Mouse (Mus musculus): ENCODE results near the gene Klf11.
"Not testable (repeated sequence)": the region's sequence is repeated elsewhere in the genome, so short reads cannot be mapped to it uniquely, and the experiment has no call there.

The Klf11 gene

DNA sequence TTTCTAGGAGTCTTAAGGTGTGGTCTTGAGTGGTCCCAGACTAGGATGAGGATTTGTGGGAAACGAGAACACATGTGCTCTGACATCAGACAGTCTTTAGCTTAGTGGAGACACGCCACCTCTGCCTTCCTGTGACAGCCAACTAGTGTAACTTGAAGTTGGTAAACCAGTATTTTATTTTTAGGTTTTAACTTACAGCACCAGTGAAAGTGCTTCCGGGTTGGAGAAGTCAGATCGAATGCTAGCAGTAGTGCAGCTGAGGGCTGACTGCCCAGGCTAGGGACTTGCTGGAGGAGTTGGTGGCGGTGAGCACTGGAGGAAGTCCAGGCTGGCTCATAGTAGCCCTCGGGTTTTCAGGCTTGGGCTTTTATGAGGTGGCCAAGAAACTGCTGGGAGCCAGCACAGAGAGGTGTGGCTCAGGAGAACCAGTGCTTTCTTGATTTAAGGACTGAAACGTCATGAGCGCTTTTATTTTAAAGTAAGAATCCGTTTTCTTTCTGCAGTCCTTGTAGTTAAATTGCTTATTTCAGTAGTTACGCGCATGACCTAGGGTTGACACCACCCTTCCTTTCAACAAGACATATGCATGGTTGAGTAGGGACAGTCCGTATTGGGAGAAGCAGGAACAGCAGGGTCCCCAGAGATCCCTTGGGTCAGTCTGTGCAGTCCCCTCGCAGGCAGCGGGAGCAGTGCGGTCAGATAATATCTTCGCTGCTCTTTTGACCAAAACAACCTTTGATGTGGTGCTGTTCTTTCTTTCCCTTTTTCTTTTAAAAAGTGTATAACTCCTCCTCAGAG, 3.2 kb downstream of the Klf11 start:
- no peak for DNase-seq

DNA sequence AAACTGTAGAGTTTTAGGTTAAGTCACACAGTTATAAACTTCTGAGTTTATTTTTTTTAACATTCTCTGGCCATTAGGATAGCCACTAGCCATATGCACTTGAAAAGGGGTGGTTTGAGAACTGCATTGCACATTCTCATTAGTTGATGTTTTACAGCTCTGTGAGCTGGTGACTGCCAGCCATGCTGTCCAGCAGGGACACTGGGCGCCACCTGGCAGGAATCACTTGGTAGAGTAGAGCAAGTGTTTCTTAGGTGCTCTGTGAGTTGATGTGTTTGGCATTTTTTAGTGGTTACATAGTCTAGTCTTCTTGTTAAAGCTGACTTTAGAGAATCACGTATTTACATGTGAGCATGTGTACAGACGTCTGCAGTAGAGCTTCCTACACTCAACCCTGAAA, 5.4 kb downstream of the Klf11 start:
- no peak for DNase-seq

DNA sequence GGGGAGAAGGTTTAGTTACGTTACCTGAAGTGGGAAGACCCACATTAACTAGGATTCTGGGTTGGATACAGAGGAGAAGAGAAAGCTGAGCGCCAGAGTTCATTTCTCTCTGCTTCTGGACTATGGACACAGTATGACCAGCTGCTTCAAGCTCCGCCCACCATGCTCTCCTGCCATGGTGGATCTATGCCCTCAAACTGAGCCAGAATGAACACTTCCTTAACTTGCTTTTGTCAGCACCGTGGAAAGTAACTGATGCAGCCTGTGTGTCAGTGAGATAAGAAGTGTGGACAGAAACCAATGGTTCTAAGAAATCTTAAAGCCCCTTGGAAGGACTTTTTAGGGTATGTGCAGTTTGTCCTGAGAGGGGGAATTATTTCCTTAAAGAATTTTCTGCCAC, 7.9 kb downstream of the Klf11 start:
- no peak for DNase-seq

DNA sequence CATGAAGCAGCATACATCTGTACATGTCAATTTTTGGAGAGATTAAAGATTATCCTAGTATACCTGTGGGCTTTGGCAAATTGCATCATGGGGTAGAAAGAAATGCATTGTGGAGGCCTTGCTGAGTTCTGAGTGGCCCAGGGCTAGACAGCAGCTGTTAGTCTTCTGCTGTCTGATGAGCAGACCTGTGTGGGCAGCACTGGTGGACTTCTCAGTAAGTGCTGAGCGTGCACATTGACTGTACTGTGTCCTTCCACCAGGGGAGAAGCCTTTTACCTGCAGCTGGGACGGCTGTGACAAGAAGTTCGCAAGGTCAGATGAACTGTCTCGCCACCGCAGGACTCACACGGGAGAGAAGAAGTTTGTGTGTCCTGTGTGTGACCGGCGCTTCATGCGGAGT, 8.8 kb downstream of the Klf11 start:
- no peak for DNase-seq

DNA sequence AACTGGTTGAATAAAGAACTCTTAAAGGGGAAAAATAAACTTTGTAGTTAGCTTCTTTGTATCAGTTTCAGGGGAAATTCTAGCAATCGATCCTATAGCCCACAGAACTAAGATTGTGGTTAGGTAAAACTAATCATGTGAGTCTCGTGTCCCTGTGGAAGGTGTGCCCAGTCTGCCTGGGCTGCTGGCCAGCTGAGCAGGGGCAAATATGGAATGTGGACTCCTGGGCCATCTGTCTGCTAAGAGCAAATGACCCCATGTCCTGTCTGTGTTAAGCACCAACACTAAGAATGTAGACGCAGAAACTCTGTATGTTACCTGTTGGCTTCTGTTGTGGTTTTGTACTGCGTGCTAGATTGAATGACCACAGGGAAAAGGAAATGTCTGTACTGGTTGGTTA, 10.0 kb downstream of the Klf11 start:
- DNase-seq, result no peak

DNA sequence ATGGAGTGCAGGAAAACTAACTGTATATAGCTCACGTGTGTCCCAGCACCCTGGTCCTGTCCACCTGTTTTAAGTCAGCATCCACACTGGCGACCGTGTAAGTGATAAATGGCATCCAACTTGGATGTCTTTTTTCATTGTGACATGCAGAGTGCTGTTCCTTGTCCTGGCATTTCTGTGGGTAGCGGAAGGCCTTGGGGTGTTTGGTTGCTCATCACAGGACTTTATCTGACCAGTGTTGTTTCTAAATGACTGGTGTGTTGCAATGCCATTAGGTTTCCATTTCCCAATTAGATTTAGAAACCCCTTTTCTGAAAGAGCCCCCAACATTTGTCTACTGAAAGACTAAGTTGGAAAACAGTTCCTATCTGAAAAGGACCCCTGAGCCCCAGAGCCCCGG, 11.1 kb downstream of the Klf11 start:
- DNase-seq, result no peak

DNA sequence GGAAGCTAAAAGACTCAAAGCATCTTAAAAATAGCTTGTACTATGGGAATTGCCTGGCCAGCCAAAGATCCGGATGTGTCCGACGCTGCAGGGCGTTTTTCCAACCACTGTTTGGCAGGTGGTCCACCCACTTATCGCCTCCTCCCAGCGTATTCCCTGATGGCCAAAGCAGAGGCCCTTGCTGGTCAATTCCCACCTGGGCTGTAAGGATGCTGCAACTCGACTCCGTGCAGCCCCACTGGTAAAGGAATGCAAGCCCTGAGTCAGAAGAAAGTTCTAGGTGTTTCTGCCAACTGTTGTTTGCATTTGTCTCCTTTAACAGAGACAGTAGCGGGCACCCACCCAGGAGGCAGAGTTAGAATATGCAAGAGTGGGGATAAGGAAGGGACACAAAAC, 29.0 kb downstream of the Klf11 start:
- no peak for DNase-seq

DNA sequence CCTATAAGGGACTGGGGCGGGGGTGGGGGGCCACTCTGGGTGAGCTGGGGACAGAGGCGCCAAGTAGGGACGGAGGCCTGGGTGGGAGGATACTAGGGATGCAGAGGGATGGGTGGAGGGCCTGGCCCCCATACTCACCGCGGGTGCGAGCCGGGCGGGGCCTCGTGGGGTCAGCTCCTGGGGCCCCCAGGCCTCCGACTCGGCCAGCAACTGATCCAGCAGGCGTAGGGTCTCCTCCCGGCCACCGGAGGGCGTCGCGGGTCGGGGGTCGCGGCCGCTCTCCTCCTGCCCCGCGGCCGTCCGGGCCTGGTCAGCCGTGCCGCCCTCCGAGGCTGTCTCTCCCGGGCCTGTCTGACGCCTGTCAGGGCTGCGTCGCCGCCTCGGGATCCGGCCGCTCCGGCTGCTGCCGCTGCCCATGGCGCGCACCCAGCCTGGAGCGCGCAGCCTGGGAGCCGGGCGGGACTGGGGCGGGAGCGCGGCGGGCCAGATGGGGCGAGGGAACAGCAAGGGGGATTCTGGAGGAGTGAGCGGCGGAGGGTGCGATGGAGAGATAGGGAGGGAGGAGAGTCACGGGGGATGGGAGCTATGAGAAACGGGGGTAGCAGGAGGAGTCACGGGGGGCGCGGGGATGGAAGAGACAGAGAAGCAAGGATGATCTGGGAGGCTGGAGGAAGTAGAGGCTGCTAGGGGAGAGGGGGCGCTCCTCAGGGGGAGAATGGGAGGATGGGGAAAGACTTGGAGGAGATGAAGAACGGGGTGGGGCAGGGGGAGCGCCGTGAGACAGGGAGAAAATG, 29.6 kb downstream of the Klf11 start:
- DNase-seq, result no peak

DNA sequence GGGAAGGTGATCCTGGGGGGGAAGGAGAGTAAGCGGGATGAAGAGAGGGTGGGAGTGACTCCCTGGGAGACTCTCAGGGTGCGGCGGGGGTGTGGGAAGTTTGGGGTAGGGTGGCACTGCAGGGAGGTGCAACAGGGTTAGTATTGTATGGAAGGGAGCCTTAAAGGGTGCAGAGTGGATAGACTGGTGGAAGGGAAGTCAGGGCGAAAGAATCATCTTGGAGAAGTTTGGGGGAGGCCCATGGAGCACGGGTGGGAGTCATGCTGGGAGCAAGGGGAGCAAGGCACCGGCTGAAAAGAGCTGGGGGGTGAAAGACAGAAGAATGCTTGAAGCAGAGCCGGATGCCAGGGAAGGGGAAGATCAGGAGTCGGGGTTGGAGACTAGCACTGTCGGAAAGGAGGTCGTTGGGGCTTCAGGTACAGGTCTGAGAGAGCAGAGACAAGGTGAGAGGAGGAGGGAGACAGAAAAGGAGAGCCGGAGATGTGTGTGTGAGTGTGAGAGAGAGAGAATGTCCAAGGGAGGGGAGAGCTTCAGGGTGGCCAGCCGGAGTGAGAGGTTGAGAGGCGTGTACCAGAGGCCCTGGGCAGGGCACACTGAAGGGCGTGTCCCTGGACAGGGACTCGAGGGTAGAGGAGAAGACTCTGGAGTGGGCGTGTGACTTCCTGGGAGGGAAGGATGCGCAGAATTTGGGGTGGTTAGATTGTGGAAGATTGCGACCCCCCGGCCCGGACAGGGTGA, 30.4 kb downstream of the Klf11 start, which contains the start of gene Cys1:
Gene Cys1 (minus strand): TSS at position 528 of the 738 bp plus-strand sequence.
- DNase-seq, result no peak

GRCm38 (mm10) chr12:24682563-24682962, 31.5 kb downstream of the Klf11 start:
- no peak for DNase-seq

- DNase-seq, result no peak
Measured at GRCm38 (mm10) chr12:24683461-24683860, 32.4 kb downstream of the Klf11 start.

GRCm38 (mm10) chr12:24686038-24686695, 35.1 kb downstream of the Klf11 start:
- no peak for DNase-seq

- DNase-seq, result no peak
Measured at GRCm38 (mm10) chr12:24686696-24687346, 35.7 kb downstream of the Klf11 start.

GRCm38 (mm10) chr12:24690351-24690750, 39.3 kb downstream of the Klf11 start:
- no peak for DNase-seq

DNA sequence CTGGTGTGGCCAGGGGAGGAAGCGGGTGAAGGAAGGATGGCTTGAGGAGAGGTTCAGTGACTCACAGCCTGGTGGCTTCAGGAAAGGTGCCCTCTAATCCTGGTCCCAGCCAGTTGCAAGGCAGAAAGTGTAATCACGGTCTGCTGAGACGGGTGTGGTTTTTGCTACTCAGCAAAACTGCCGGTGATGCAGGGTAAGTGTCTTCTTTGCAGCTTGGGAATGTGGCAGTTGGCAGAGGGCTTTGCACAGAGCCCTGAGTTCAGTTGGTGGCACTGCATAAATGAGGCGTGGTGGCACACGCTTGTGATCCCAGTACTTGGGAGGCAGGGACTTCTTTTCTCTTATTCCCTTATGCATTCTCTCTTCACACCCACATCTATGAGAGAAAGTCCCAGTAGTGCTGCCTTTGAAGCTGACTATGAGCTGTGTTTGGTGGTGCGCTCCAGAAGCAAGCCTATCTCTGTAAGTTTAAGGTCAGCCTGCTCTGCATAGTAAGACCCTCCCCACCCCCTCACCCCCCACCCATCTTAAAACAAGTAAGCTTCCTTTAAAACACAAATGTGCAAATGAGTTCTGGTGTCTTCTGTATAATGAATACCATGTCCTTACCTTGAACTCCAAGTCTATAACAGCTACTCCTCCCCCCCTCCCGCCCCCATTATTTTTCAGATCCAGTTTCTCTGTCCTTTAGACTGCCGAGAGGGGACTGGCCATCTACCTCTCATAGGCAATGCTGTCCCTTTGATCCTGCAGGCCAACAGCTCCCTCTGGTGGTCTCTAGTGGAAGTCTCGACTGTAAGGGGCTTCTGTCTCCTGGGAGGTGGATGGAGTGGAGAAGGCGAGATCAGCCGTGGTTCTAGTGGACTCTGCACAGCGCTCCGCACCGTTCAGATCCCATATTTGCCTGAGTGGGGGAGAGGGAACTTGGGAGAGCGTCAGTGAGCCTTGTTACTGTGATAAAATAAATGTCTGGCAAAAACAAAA, 45.7 kb downstream of the Klf11 start:
- peak; percentile 74 for DNase-seq

GRCm38 (mm10) chr12:24697484-24698204, 46.6 kb downstream of the Klf11 start:
- DNase-seq, result no peak

- DNase-seq, result no peak
Measured at GRCm38 (mm10) chr12:24698514-24698913, 47.4 kb downstream of the Klf11 start.

GRCm38 (mm10) chr12:24699578-24699977, 48.5 kb downstream of the Klf11 start:
- DNase-seq, result no peak

DNA sequence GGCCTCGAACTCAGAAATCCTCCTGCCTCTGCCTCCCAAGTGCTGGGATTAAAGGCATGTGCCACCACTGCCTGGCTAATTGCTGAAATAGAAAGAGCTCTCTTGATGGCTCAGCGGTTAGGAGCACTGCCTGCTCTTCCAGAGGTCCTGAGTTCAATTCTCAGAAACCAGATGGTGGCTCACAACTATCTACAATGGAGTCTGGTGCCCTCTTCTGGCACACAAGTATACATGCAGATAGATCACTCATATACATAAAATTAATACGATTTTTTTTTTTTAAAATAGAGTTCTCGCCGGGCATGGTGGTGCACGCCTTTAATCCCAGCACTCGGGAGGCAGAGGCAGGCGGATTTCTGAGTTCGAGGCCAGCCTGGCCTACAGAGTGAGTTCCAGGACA, 50.5 kb downstream of the Klf11 start:
- not testable (repeated sequence) for DNase-seq

GRCm38 (mm10) chr12:24703013-24703412, 51.9 kb downstream of the Klf11 start:
- DNase-seq, result no peak
